Mouse (Mus musculus) lung, embryonic 14.5 days (tissue): ENCODE measurements around the gene Prss53. TPM values are rescaled to one million over a fixed set of nuclear protein-coding genes. Genes with fewer than 3 reads are reported as not detected.

Source experiments
- ATAC-seq: fragments of 200-750 bp; cut with Nextera tagmentation; 2 replicates; pipeline ENCODE4 v1.8.0; 2017; ENCODE audit warnings: mild to moderate bottlenecking, moderate TSS enrichment, moderate library complexity; ENCODE audit not compliant: insufficient read depth
- DNase-seq: peaks from one replicate; pipeline ENCODE4 v3.0.0-alpha.2; 2015
- H3K27ac ChIP-seq: fragments of 300-500 bp; sonication (generic); 2 replicates; pipeline ENCODE4 v1.5.1; 2014; ENCODE audit warnings: low read depth, mild to moderate bottlenecking, moderate library complexity
- H3K27me3 ChIP-seq: fragments of 300-500 bp; sonication (generic); 2 replicates; pipeline ENCODE4 v1.6.1; 2014; ENCODE audit warnings: low read length, control low read depth; ENCODE audit not compliant: insufficient read depth
- H3K36me3 ChIP-seq: fragments of 300-500 bp; sonication (generic); 2 replicates; pipeline ENCODE4 v1.6.1; 2014; ENCODE audit warnings: control low read depth; ENCODE audit not compliant: insufficient read depth
- H3K4me1 ChIP-seq: fragments of 300-500 bp; sonication (generic); 2 replicates; pipeline ENCODE4 v1.6.1; 2014; ENCODE audit warnings: antibody characterized with exemption, control low read depth; ENCODE audit not compliant: insufficient read depth
- H3K4me2 ChIP-seq: fragments of 300-500 bp; sonication (generic); 2 replicates; pipeline ENCODE4 v1.6.1; 2014; ENCODE audit warnings: mild to moderate bottlenecking
- H3K4me3 ChIP-seq: fragments of 300-500 bp; sonication (generic); 2 replicates; pipeline ENCODE4 v1.5.1; 2014; ENCODE audit warnings: low read depth, low read length
- H3K9ac ChIP-seq: fragments of 300-500 bp; sonication (generic); 2 replicates; pipeline ENCODE4 v1.6.1; 2014
- H3K9me3 ChIP-seq: fragments of 300-500 bp; sonication (generic); 2 replicates; pipeline ENCODE4 v1.6.1; 2016; ENCODE audit warnings: low read depth, low read length, control low read depth
- CTCF ChIP-seq: IDR thresholded peaks from 2 replicates; pipeline ENCODE4 v1.5.1; 2016; ENCODE audit warnings: antibody characterized with exemption, low read depth
- WGBS: fragments of 180-500 bp; shearing (Covaris S2); extraction: QIAGEN DNeasy Blood & Tissue Kit; methylation state at CpG from one replicate; pipeline ENCODE4 v1.1.7; 2014; 5-methylcytosine and 5-hydroxymethylcytosine counted together
- polyA plus RNA-seq: library from polyadenylated mRNA; unstranded; fragments of >200 nt; fragmentation: Nextera tagmentation; extraction: Ambion mirVana; gene quantifications from 2 replicates; pipeline ENCODE4 v1.2.1, GENCODE M21; 2014

The Prss53 gene
- polyA plus RNA-seq, 1 experiment from 2014 or later: 0.95 TPM

- H3K4me1 ChIP-seq: peaks cover 6% of the 10 kb centered on the region
- ATAC-seq (no peak), DNase-seq (peak; percentile 72)
- no peaks in the 10 kb centered on the region for H3K9me3 ChIP-seq
- 25% methylated on average over 13 of the region's 13 CpGs for WGBS
- H3K4me3 ChIP-seq: peak overlapping the region; percentile 10; the same call in 1 of the 2 replicates
- peak overlapping the region; percentile 11; the same call in 1 of the 2 replicates for H3K9ac ChIP-seq
- TF ChIP-seq CTCF: no peak
- peaks cover 5% of the 10 kb centered on the region; the same call in 1 of the 2 replicates for H3K27me3 ChIP-seq
- peak overlapping the region; percentile 40 for H3K4me2 ChIP-seq
- H3K27ac ChIP-seq: peak overlapping the region; percentile 85
- peaks cover 6% of the 10 kb centered on the region for H3K36me3 ChIP-seq
Measured at GRCm38 (mm10) chr7:127931351-127932135, 40.8 kb upstream of the Prss53 start.

GRCm38 (mm10) chr7:127930636-127931035, 39.9 kb upstream of the Prss53 start:
- peak overlapping the region; percentile 57 for H3K4me2 ChIP-seq
- peaks cover 15% of the 10 kb centered on the region for H3K36me3 ChIP-seq
- H3K27ac ChIP-seq: peak overlapping the region; percentile 56; the same call in 1 of the 2 replicates
- H3K27me3 ChIP-seq: peaks cover 5% of the 10 kb centered on the region; the same call in 1 of the 2 replicates
- H3K9me3 ChIP-seq: no peaks in the 10 kb centered on the region
- no peak overlapping the region for H3K4me3 ChIP-seq
- ATAC-seq (no peak), DNase-seq (no peak)
- peaks cover 6% of the 10 kb centered on the region for H3K4me1 ChIP-seq
- H3K9ac ChIP-seq: no peak overlapping the region
- no peak for TF ChIP-seq CTCF
- 62% methylated on average over 5 of the region's 5 CpGs for WGBS

- H3K9ac ChIP-seq: peak within 1 kb of the TSS; percentile 54
- no peaks in the 10 kb centered on the region for H3K9me3 ChIP-seq
- peak within 1 kb of the TSS; percentile 42 for H3K4me3 ChIP-seq
- peak within 1 kb of the TSS; percentile 74 for H3K27ac ChIP-seq
- ATAC-seq: no peak
- peaks cover 22% of the 10 kb centered on the region for H3K36me3 ChIP-seq
- H3K4me1 ChIP-seq: peaks cover 6% of the 10 kb centered on the region
- H3K27me3 ChIP-seq: peaks cover 5% of the 10 kb centered on the region; the same call in 1 of the 2 replicates
- no peak for TF ChIP-seq CTCF
- peak within 1 kb of the TSS; percentile 57 for H3K4me2 ChIP-seq
- peak; percentile 69 for DNase-seq
- 9% methylated on average over 6 of the region's 6 CpGs for WGBS
Measured at GRCm38 (mm10) chr7:127929923-127930322, 39.2 kb upstream of the Prss53 start, which contains the start of gene Prss8. Gene Prss8 (minus strand): TSS chr7:127930104.

GRCm38 (mm10) chr7:127928596-127928995, 37.8 kb upstream of the Prss53 start:
- H3K4me3 ChIP-seq: peak overlapping the region; percentile 42
- peaks cover 5% of the 10 kb centered on the region; the same call in 1 of the 2 replicates for H3K27me3 ChIP-seq
- peak; percentile 20; the same call in 1 of the 2 replicates for TF ChIP-seq CTCF
- ATAC-seq (no peak), DNase-seq (no peak)
- WGBS: 40% methylated on average over 5 of the region's 5 CpGs
- H3K4me2 ChIP-seq: peak overlapping the region; percentile 57
- H3K36me3 ChIP-seq: peaks cover 35% of the 10 kb centered on the region
- H3K27ac ChIP-seq: peak overlapping the region; percentile 74
- peak overlapping the region; percentile 54; the same call in 1 of the 2 replicates for H3K9ac ChIP-seq
- peaks cover 12% of the 10 kb centered on the region for H3K4me1 ChIP-seq
- H3K9me3 ChIP-seq: no peaks in the 10 kb centered on the region

- ATAC-seq (no peak), DNase-seq (no peak)
- no peaks in the 10 kb centered on the region for H3K9me3 ChIP-seq
- peaks cover 44% of the 10 kb centered on the region for H3K36me3 ChIP-seq
- no peak overlapping the region for H3K9ac ChIP-seq
- H3K4me3 ChIP-seq: peak overlapping the region; percentile 42
- H3K27ac ChIP-seq: no peak overlapping the region
- WGBS: 74% methylated on average over 11 of the region's 11 CpGs
- peak overlapping the region; percentile 57 for H3K4me2 ChIP-seq
- TF ChIP-seq CTCF: no peak
- peaks cover 5% of the 10 kb centered on the region; the same call in 1 of the 2 replicates for H3K27me3 ChIP-seq
- H3K4me1 ChIP-seq: peaks cover 18% of the 10 kb centered on the region
Measured at GRCm38 (mm10) chr7:127927726-127928125, 37.0 kb upstream of the Prss53 start.

GRCm38 (mm10) chr7:127926846-127927245, 36.1 kb upstream of the Prss53 start:
- Histone ChIP-seq H3K9me3 (no peaks in the 10 kb centered on the region), H3K9ac (no peak overlapping the region), H3K4me1 (peaks cover 18% of the 10 kb centered on the region), H3K4me3 (no peak overlapping the region), H3K4me2 (no peak overlapping the region; the same call in 1 of the 2 replicates), H3K27ac (peak overlapping the region; percentile 93; the same call in 1 of the 2 replicates), H3K36me3 (peaks cover 47% of the 10 kb centered on the region), H3K27me3 (peaks cover 5% of the 10 kb centered on the region; the same call in 1 of the 2 replicates)
- 77% methylated on average over 11 of the region's 11 CpGs for WGBS
- TF ChIP-seq CTCF: no peak
- no peak for DNase-seq
- ATAC-seq: no peak

GRCm38 (mm10) chr7:127926066-127926465, 35.3 kb upstream of the Prss53 start:
- 71% methylated on average over 8 of the region's 8 CpGs for WGBS
- Histone ChIP-seq H3K4me1 (peaks cover 12% of the 10 kb centered on the region; the same call in 1 of the 2 replicates), H3K36me3 (peaks cover 47% of the 10 kb centered on the region), H3K9ac (peak overlapping the region; percentile 18; the same call in 1 of the 2 replicates), H3K4me2 (peak overlapping the region; percentile 23; the same call in 1 of the 2 replicates), H3K9me3 (no peaks in the 10 kb centered on the region), H3K27ac (peak overlapping the region; percentile 93), H3K4me3 (no peak overlapping the region), H3K27me3 (peaks cover 5% of the 10 kb centered on the region; the same call in 1 of the 2 replicates)
- DNase-seq (no peak), ATAC-seq (no peak)
- no peak for TF ChIP-seq CTCF
